Mouse (Mus musculus) heart, embryonic 13.5 days (tissue): ENCODE measurements around the gene Dmwd. TPM values are rescaled to one million over a fixed set of nuclear protein-coding genes. Genes with fewer than 3 reads are reported as not detected.

ENCODE experiments used
- ATAC-seq: fragments of 200-750 bp; cut with Nextera tagmentation; 2 replicates; pipeline ENCODE4 v1.8.0; 2017; ENCODE audit warnings: moderate TSS enrichment; ENCODE audit not compliant: insufficient number of reproducible peaks, low FRiP score, low TSS enrichment; ENCODE audit errors: extremely low read depth
- H3K27ac ChIP-seq: fragments of 300-500 bp; sonication (generic); replicated peaks from 2 replicates; pipeline ENCODE4 v1.5.1; 2015; ENCODE audit warnings: moderate library complexity, mild to moderate bottlenecking, inconsistent platforms
- H3K27me3 ChIP-seq: fragments of 300-500 bp; sonication (generic); replicated peaks from 2 replicates; pipeline ENCODE4 v1.6.1; 2015; ENCODE audit warnings: mild to moderate bottlenecking, inconsistent platforms
- H3K36me3 ChIP-seq: fragments of 300-500 bp; sonication (generic); 2 replicates; pipeline ENCODE4 v1.6.1; 2015; ENCODE audit warnings: mild to moderate bottlenecking, inconsistent platforms
- H3K4me1 ChIP-seq: fragments of 300-500 bp; sonication (generic); 2 replicates; pipeline ENCODE4 v1.6.1; 2015; ENCODE audit warnings: inconsistent platforms
- H3K4me2 ChIP-seq: fragments of 300-500 bp; sonication (generic); 2 replicates; pipeline ENCODE4 v1.6.1; 2015; ENCODE audit warnings: inconsistent platforms, mild to moderate bottlenecking, moderate library complexity
- H3K4me3 ChIP-seq: fragments of 300-500 bp; sonication (generic); 2 replicates; pipeline ENCODE4 v1.5.1; 2015; ENCODE audit warnings: moderate library complexity, mild to moderate bottlenecking, inconsistent platforms
- H3K9ac ChIP-seq: fragments of 300-500 bp; sonication (generic); 2 replicates; pipeline ENCODE4 v1.6.1; 2015; ENCODE audit warnings: inconsistent platforms, mild to moderate bottlenecking, moderate library complexity
- H3K9me3 ChIP-seq: fragments of 300-500 bp; sonication (generic); 2 replicates; pipeline ENCODE4 v1.6.1; 2016; ENCODE audit warnings: inconsistent platforms
- WGBS: fragments of 180-500 bp; shearing (Covaris S2); methylation state at CpG from one replicate; pipeline ENCODE4 v1.1.7; 2015; ENCODE audit warnings: mixed read lengths; 5-methylcytosine and 5-hydroxymethylcytosine counted together
- polyA plus RNA-seq: library from polyadenylated mRNA; unstranded; fragments of >200 nt; fragmentation: Nextera tagmentation; extraction: Ambion mirVana; gene quantifications from 2 replicates; pipeline ENCODE4 v1.2.1, GENCODE M21; 2015

Gene Dmwd
- polyA plus RNA-seq, 1 experiment from 2014 or later = 11.3 TPM

DNA sequence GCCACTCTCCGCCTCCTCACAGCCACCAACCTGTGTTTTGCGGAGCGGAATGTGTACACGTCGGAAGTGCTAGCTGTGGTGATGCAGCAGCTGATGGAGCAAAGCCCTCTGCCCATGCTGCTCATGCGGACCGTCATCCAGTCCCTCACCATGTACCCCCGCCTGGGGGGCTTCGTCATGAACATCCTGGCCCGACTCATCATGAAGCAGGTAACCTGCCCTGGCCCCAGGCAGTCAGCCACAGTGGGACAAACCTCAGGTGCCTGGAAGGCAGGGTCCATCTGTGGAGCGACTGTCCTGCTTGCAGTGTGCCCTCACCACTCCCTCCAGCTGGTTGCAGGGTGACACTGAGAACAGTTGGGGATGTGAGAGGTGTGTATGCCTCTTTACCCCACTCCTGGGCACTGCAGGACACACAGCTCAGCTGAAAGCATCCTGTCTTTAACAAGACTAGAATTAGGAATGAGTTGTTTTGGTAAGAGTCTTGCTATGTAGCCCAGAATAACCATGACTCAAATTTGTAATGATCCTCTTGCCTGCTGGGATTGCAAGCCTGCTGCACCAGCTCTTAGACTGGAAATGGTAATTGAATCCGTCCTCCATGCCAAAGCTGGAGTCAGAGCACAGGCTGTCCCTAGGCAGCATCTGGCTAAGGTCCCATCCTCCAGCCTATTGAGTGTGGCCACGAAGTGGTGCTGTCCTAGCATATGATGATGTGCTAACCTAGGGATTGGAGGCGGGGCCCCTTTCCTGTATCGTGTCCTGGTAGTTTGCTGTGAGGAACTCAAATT is 23.5 kb upstream of the Dmwd start:
- no peak overlapping the region for H3K27ac ChIP-seq
- 83% methylated on average over 15 of the region's 15 CpGs for WGBS
- H3K36me3 ChIP-seq = peaks cover 65% of the 10 kb centered on the region
- no peak overlapping the region for H3K9ac ChIP-seq
- no peak overlapping the region for H3K4me3 ChIP-seq
- H3K4me2 ChIP-seq = no peak overlapping the region
- no peaks in the 10 kb centered on the region for H3K9me3 ChIP-seq
- no peaks in the 10 kb centered on the region for H3K27me3 ChIP-seq
- no peak for ATAC-seq
- peaks cover 12% of the 10 kb centered on the region for H3K4me1 ChIP-seq

DNA sequence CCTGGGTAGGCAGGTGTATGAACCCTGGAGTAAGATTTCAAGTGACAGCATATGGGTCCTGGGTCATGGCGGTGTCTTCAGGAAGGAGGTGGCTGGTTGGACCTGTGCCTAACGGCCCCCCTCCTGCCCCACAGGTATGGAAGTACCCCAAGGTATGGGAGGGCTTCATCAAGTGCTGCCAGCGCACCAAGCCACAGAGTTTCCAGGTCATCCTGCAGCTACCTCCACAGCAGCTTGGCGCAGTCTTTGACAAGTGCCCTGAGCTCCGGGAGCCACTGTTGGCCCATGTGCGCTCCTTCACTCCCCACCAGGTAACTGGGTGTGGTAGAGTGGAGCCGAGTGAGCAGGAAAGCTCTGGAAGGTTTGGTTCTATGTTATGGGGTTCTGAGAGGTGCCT is 22.9 kb upstream of the Dmwd start:
- 84% methylated on average over 7 of the region's 7 CpGs for WGBS
- peaks cover 12% of the 10 kb centered on the region for H3K4me1 ChIP-seq
- ATAC-seq = no peak
- peaks cover 59% of the 10 kb centered on the region for H3K36me3 ChIP-seq
- no peak overlapping the region for H3K27ac ChIP-seq
- no peaks in the 10 kb centered on the region for H3K9me3 ChIP-seq
- no peak overlapping the region for H3K9ac ChIP-seq
- H3K4me3 ChIP-seq = no peak overlapping the region
- no peak overlapping the region for H3K4me2 ChIP-seq
- H3K27me3 ChIP-seq = no peaks in the 10 kb centered on the region

DNA sequence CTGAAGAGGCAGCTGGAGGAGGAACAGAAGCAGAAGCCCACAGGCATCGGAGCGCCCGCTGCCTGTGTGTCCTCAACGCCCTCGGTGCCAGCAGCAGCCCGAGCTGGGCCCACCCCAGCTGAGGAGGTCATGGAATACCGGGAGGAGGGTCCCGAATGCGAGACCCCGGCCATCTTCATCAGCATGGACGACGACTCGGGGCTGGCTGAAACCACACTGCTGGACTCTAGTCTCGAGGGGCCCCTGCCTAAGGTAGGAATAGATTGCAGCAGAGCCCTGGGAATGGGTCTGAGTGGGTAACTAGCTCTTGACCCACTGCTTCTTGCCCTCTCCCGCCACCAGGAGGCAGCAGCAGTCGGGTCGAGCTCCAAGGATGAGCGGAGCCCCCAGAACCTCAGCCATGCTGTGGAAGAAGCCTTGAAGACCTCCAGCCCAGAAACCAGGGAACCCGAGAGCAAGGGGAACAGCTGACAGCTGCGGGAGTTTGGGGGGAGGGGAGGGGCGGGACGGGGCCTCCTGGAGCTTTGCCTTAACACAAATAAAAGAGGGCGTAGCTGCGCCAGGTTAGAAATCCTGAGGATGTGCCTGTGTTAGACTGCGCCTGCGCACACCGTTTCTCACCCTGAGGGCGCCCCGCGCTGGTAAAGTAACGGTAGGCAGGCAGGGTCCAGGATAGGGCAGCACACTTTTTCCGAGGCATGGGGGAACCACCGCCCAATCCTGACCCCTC is 21.8 kb upstream of the Dmwd start, which contains the start of gene Rsph6a:
TSS of gene Rsph6a (plus strand) at position 644 of the 730 bp plus-strand sequence.
- H3K9ac ChIP-seq = peak within 1 kb of the TSS; percentile 52; the same call in 1 of the 2 replicates
- H3K27me3 ChIP-seq = no peaks in the 10 kb centered on the region
- H3K4me1 ChIP-seq = peaks cover 12% of the 10 kb centered on the region
- no peak within 1 kb of the TSS for H3K27ac ChIP-seq
- H3K36me3 ChIP-seq = peaks cover 48% of the 10 kb centered on the region
- 35% methylated on average over 32 of the region's 33 CpGs for WGBS
- H3K9me3 ChIP-seq = no peaks in the 10 kb centered on the region
- ATAC-seq = no peak
- H3K4me3 ChIP-seq = peak within 1 kb of the TSS; percentile 19
- H3K4me2 ChIP-seq = peak within 1 kb of the TSS; percentile 50

DNA sequence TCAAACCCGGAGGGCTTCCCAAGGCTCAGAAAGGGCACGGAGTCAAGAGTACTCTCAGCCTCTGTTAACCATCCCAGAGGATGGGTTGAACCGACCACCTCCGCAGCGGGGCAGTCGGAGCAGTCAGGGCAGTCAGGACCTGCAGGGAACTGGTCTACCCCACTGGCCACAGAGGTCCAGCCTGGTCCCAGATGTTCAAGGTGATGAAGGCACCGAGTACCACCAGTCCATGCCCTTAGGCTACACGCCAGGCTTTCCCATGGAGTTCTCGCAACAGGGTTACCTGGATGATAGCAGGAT is 21.3 kb upstream of the Dmwd start:
- ATAC-seq = no peak; the same call in 1 of the 2 replicates
- Histone ChIP-seq H3K36me3 (peaks cover 43% of the 10 kb centered on the region), H3K4me1 (peaks cover 12% of the 10 kb centered on the region)

DNA sequence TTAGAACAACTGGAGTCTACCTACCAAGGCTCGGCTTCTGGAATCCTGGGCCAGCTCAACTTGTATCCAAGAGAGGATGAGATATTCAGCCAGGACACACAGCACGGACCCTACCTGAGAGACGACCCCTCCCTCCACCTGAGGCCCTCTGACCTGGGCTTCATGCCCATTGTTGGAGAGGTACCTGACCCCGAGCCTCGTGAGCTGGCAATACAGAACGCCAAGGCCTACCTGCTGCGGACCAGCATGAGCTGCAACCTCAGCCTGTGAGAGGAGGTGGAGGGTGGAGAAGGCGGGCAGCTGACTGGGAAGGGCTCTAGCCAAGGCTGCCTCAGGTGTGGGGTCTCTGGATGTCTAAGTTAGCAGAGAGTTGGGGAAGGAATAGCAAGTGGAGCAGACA is 20.9 kb upstream of the Dmwd start:
- no peak for ATAC-seq
- WGBS = 90% methylated on average over 8 of the region's 8 CpGs
- no peaks in the 10 kb centered on the region for H3K9me3 ChIP-seq
- H3K4me1 ChIP-seq = peaks cover 12% of the 10 kb centered on the region
- no peak overlapping the region for H3K27ac ChIP-seq
- no peak overlapping the region for H3K4me2 ChIP-seq
- H3K36me3 ChIP-seq = peaks cover 39% of the 10 kb centered on the region
- H3K27me3 ChIP-seq = no peaks in the 10 kb centered on the region
- H3K9ac ChIP-seq = no peak overlapping the region
- H3K4me3 ChIP-seq = no peak overlapping the region

More for the DNA sequence above, 21.3 kb upstream of the Dmwd start:
- Histone ChIP-seq H3K27me3 (no peaks in the 10 kb centered on the region), H3K9ac (peak overlapping the region; percentile 52; the same call in 1 of the 2 replicates), H3K9me3 (no peaks in the 10 kb centered on the region), H3K27ac (no peak overlapping the region), H3K4me3 (peak overlapping the region; percentile 19), H3K4me2 (peak overlapping the region; percentile 50)
- WGBS = 58% methylated on average over 9 of the region's 9 CpGs

DNA sequence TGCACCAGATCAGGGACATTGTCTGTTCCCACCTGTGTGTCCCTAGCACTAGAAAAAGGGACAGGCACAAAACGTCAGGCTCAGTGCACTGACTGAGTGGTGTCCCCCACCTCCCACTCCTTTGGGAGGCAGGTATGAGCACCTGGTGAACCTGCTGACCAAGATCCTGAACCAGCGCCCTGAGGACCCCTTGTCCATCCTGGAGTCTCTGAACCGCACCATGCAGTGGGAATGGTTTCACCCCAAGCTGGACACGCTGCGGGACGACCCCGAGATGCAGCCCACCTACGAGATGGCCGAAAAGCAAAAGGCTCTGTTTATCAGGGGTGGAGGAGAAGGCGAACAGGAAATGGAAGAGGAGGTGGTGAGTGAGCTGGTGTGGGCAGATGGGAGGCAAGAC is 18.6 kb upstream of the Dmwd start:
- 76% methylated on average over 10 of the region's 10 CpGs for whole genome bisulfite sequencing
- Histone ChIP-seq H3K4me1 (peaks cover 12% of the 10 kb centered on the region), H3K9ac (no peak overlapping the region), H3K4me3 (no peak overlapping the region), H3K4me2 (no peak overlapping the region), H3K9me3 (no peaks in the 10 kb centered on the region), H3K27ac (no peak overlapping the region), H3K27me3 (peaks cover 1% of the 10 kb centered on the region; the same call in 1 of the 2 replicates), H3K36me3 (peaks cover 16% of the 10 kb centered on the region)
- no peak for ATAC-seq

DNA sequence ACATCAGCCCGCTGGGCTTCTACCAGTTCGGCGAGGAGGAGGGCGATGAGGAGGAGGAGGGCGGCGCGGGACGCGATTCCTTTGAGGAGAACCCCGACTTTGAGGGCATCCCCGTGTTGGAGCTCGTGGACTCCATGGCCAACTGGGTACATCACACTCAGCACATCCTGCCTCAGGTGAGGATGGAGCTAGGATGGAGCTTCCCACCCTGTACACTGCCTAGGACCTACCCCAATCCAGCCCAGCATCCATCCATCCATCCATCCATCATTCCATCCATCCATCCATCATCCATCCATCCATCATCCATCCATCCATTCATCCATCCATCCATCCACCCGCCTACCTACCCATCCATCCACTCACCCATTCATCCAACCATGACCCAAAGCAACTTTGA is 10.1 kb upstream of the Dmwd start:
- WGBS = 39% methylated on average over 13 of the region's 13 CpGs

DNA sequence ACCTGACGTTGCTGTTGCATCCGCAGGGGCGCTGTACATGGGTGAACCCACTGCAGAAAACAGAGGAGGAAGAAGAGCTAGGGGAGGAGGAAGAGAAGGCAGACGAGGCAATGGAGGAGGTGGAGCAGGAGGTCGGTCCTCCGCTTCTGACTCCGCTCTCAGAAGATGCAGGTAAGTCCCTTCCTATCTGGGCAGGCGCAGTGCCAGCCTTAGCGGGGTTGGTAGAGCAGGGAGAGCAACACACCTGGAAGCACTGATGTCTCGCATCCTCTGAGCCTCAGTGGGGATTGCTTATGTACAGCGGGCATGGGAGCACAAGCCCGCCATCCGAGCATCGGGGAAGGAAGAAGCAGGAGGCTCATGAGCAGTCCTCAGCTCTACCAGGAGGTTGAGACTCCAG is 9.0 kb upstream of the Dmwd start:
- H3K36me3 ChIP-seq = no peaks in the 10 kb centered on the region
- H3K27ac ChIP-seq = no peak overlapping the region
- no peak overlapping the region for H3K4me3 ChIP-seq
- no peaks in the 10 kb centered on the region for H3K4me1 ChIP-seq
- no peaks in the 10 kb centered on the region; the same call in 1 of the 2 replicates for H3K9me3 ChIP-seq
- ATAC-seq = no peak
- no peak overlapping the region for H3K4me2 ChIP-seq
- 31% methylated on average over 14 of the region's 14 CpGs for WGBS
- peaks cover 59% of the 10 kb centered on the region for H3K27me3 ChIP-seq
- H3K9ac ChIP-seq = no peak overlapping the region

More for the DNA sequence above, 10.1 kb upstream of the Dmwd start:
- Histone ChIP-seq H3K4me3 (peak overlapping the region; percentile 14; the same call in 1 of the 2 replicates), H3K9ac (0 out of 2 replicates have a peak overlapping the region, but pooled peaks have one; percentile 19), H3K4me1 (no peaks in the 10 kb centered on the region), H3K36me3 (no peaks in the 10 kb centered on the region), H3K9me3 (no peaks in the 10 kb centered on the region; the same call in 1 of the 2 replicates), H3K4me2 (peak overlapping the region; percentile 36), H3K27ac (no peak overlapping the region), H3K27me3 (peaks cover 59% of the 10 kb centered on the region)
- no peak for ATAC-seq

DNA sequence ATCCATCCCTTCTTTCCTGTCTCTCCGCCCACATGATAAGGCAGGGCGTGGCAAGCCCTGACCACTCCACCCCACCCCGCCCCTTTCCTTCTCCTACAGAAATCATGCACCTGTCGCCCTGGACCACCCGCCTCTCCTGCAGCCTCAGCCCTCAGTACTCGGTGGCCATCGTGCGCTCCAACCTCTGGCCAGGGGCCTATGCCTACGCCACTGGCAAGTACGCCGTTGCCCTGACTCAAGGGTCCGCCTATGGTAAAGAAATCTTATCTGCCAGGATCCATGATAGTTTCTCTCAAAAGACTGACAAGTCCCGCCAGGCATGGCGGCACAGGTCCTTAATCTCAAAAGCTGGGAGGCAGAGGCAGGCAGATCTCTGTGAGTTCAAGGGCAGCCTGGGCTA is 8.1 kb upstream of the Dmwd start:
- Histone ChIP-seq H3K4me1 (no peaks in the 10 kb centered on the region), H3K9ac (no peak overlapping the region), H3K27me3 (peaks cover 53% of the 10 kb centered on the region), H3K4me3 (no peak overlapping the region), H3K36me3 (no peaks in the 10 kb centered on the region), H3K9me3 (no peaks in the 10 kb centered on the region; the same call in 1 of the 2 replicates), H3K27ac (no peak overlapping the region), H3K4me2 (no peak overlapping the region)
- 56% methylated on average over 11 of the region's 14 CpGs for WGBS
- ATAC-seq = no peak

DNA sequence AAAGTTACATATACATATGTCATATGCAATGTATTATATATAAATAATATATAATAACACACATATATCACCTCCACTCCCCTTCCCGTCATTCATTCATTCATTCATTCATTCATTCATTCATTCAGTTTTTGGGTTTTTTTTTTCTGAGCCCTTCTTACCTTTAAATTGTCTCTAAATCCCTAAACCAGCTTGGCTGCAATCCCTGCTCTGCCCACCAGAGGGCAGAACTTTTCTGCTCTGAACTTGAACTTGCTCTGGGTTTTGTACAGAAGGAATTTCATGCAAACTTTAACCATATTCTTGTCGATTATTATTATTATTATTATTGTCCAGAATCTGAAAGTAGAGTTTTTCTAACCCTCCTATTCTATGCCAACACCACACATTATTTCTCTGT is 7.3 kb upstream of the Dmwd start:
- H3K36me3 ChIP-seq = no peaks in the 10 kb centered on the region
- H3K4me1 ChIP-seq = no peaks in the 10 kb centered on the region
- no peak overlapping the region for H3K4me3 ChIP-seq
- ATAC-seq = no peak
- H3K9me3 ChIP-seq = no peaks in the 10 kb centered on the region; the same call in 1 of the 2 replicates
- no peak overlapping the region for H3K4me2 ChIP-seq
- H3K9ac ChIP-seq = no peak overlapping the region
- peaks cover 45% of the 10 kb centered on the region for H3K27me3 ChIP-seq
- WGBS = 2% methylated on average over 2 of the region's 2 CpGs
- H3K27ac ChIP-seq = no peak overlapping the region

DNA sequence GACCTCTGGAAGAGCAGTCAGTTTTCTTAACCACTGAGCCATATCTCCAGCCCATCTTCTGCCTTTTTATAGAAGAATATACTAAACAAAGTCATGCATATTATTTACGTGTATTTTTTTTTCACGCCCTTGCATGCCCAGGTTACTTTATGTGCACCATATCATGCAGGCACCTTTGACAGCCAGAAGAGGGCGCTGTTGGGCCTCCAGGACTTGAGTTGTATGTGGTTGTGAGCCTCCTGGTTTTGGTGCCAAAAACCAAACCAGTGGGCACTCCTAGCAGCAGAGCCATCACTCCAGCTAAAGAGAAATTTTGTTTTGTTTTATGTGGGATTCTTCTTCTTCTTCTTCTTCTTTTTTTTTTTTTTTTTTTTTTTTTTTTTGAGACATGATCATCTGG is 6.5 kb upstream of the Dmwd start:
- WGBS = 44% methylated on average over 3 of the region's 3 CpGs
- Histone ChIP-seq H3K27me3 (peaks cover 37% of the 10 kb centered on the region), H3K27ac (no peak overlapping the region), H3K4me1 (no peaks in the 10 kb centered on the region), H3K9me3 (no peaks in the 10 kb centered on the region; the same call in 1 of the 2 replicates), H3K4me2 (no peak overlapping the region), H3K36me3 (no peaks in the 10 kb centered on the region), H3K9ac (no peak overlapping the region), H3K4me3 (no peak overlapping the region)
- ATAC-seq = no peak
